Mouse (Mus musculus) heart, adult 18-20 months (tissue): ENCODE results near the gene Mmp19. TPM values are rescaled to one million over a fixed set of nuclear protein-coding genes. Genes with fewer than 3 reads are reported as not detected.
"Not testable (repeated sequence)": the region's sequence is repeated elsewhere in the genome, so short reads cannot be mapped to it uniquely, and the experiment has no call there.

ENCODE experiments used
- DNase-seq, 2 experiments: peaks; one replicate each; pipeline ENCODE4 v3.0.0; 2021 to 2022; ENCODE audit warnings: mixed read lengths in 1 of 2
- total RNA-seq, 2 experiments: library from RNA; stranded (reverse); gene quantifications; 2 replicates each; pipeline ENCODE4 v1.2.3; 2021

The Mmp19 gene
- total RNA-seq, 2 experiments from 2014 or later: 1.9 to 3.7 TPM

GRCm38 (mm10) chr10:128798676-128799075 lies 8.0 kb downstream of the Mmp19 start:
- no peak for DNase-seq

- DNase-seq: no peak
Observed at GRCm38 (mm10) chr10:128801981-128802495, 11.3 kb downstream of the Mmp19 start.

GRCm38 (mm10) chr10:128802956-128803355 lies 12.2 kb downstream of the Mmp19 start:
- no peak for DNase-seq

GRCm38 (mm10) chr10:128803361-128803760 lies 12.7 kb downstream of the Mmp19 start:
- no peak for DNase-seq

- peak; percentile 69 to 83 for DNase-seq
Observed at GRCm38 (mm10) chr10:128803771-128804270, 13.1 kb downstream of the Mmp19 start, which contains the start of gene Dnajc14. Gene Dnajc14, plus strand, starts transcription at chr10:128804062.

GRCm38 (mm10) chr10:128804271-128805091 lies 13.8 kb downstream of the Mmp19 start, which contains the start of gene Tmem198b:
Gene Tmem198b, minus strand, starts transcription at chr10:128804370.
- DNase-seq: peak; percentile 73 to 83

- DNase-seq: peak; percentile 97 to 98
Observed at GRCm38 (mm10) chr10:128805092-128806000, 14.6 kb downstream of the Mmp19 start.

GRCm38 (mm10) chr10:128806086-128806485 lies 15.4 kb downstream of the Mmp19 start:
- DNase-seq: no peak

GRCm38 (mm10) chr10:128807018-128807417 lies 16.3 kb downstream of the Mmp19 start:
- no peak for DNase-seq

GRCm38 (mm10) chr10:128817033-128817432 lies 26.3 kb downstream of the Mmp19 start, which contains the start of gene Sarnp:
Gene Sarnp, plus strand, starts transcription at chr10:128817333.
- DNase-seq: no peak

GRCm38 (mm10) chr10:128820217-128820616 lies 29.5 kb downstream of the Mmp19 start:
- no peak for DNase-seq

GRCm38 (mm10) chr10:128821358-128822056 lies 30.8 kb downstream of the Mmp19 start, which contains the start of gene Ormdl2:
Gene Ormdl2, minus strand, starts transcription at chr10:128821645.
- peak; percentile 100 for DNase-seq

- DNase-seq: no peak
Observed at GRCm38 (mm10) chr10:128822135-128822534, 31.4 kb downstream of the Mmp19 start.

GRCm38 (mm10) chr10:128823087-128823486 lies 32.4 kb downstream of the Mmp19 start:
- DNase-seq: not testable (repeated sequence)

- no peak for DNase-seq
Observed at GRCm38 (mm10) chr10:128823821-128824220, 33.1 kb downstream of the Mmp19 start.

- DNase-seq: no peak
Observed at GRCm38 (mm10) chr10:128837400-128837799, 46.7 kb downstream of the Mmp19 start.

GRCm38 (mm10) chr10:128839434-128839833 lies 48.7 kb downstream of the Mmp19 start:
- DNase-seq: no peak

GRCm38 (mm10) chr10:128840612-128841011 lies 49.9 kb downstream of the Mmp19 start:
- DNase-seq: no peak

- no peak for DNase-seq
Observed at GRCm38 (mm10) chr10:128843260-128843659, 52.5 kb downstream of the Mmp19 start.

GRCm38 (mm10) chr10:128845516-128845915 lies 54.8 kb downstream of the Mmp19 start:
- peak in 1 of 2 experiments; percentile 29 for DNase-seq

- DNase-seq: no peak
Observed at GRCm38 (mm10) chr10:128846664-128847063, 56.0 kb downstream of the Mmp19 start.
